Mouse (Mus musculus) T-helper 2 cell (primary cell): ENCODE data around the gene Itga8.

Experiments used
- in situ Hi-C: fragments of 300-600 bp; cut with MboI, MseI; formaldehyde crosslinking; loops from one replicate; pipeline ENCODE4 v1.15.1; 2025; ENCODE audit warnings: high pct_unique_total_duplicates

The Itga8 gene

DNA sequence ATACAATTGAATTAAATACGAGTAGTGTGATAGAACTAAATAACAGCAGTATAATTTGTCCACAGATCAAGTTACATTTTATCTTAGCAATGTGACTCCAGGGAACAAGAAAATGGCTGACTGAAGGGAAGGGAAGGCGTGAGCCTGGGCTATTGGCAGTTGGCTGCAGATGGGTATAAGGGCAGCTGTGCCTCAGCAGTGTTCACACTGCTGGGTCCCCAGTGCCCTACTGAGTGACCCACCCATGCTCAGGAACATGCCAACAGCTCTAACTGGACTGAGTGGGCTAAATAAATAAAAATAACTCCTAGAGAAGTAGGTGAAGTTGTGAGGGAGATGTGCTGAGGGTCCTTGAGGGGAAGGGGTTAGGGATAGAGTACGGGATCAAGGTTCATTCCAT is 103.5 kb downstream of the Itga8 start:
- in situ Hi-C loops, result no loop called here

DNA sequence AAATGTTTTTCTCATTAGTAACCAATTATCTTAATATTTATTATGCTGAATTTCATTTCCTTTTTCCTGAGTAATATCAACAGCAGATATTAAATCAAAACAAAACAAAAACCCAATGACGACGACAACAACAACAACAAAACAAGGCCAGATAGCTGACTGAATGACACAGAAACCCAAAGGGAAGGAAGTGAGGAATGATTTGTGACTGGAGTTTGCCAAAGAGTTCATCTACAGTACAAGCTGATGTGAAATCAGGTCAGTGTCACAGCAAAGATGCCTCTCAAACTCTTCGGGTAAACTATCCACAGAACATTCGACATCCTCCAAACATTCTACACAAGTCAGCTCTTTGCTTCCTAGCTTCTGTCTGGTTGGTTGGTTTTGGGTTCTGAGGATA is 104.0 kb downstream of the Itga8 start:
- in situ Hi-C loops, result no loop called here

DNA sequence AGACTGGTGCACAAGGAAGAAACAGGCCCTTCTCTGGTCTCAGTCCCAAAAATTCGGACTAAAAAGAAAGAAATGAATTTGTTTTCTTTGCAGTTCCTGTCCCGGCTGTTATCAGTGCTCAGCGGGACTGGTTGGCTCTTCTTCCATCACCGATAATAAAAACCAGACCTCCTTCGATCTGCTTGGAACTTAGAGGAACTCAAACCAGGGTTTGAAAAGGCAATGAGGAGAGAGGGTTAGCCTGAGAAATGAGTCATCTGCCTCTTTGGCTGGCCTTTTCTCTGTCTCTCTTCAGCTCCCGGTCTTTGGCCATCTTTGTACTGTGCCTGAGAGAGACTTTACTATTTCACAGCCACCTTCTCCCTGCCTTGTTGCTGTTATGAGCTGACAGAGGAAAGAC is 112.7 kb downstream of the Itga8 start:
- in situ Hi-C loops, result loop anchor here (10.0 kb wide), 1 partner anchor 154 kb away; no protein-coding TSS in a partner anchor

DNA sequence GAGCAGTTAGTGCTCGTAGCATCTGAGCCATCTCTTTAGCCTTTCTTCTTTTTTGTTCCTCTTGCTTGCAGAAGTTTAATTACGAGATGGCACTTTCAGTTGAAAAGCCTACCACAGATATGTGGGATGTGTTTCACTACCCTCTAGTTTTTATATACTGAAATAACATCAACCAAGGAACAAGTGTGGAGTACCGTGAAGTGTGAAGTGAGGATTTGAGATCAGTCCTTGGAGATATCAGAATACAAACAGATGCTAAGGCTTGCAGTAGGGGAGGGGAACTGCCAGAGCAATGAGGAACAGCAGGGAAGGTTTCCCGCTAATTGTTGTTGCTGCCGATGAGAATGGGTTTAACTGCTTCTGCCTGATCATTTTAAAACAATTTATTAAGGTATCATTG is 114.1 kb downstream of the Itga8 start:
- in situ Hi-C loops, result loop anchor here (10.0 kb wide), 1 partner anchor 153 kb away; no protein-coding TSS in a partner anchor

DNA sequence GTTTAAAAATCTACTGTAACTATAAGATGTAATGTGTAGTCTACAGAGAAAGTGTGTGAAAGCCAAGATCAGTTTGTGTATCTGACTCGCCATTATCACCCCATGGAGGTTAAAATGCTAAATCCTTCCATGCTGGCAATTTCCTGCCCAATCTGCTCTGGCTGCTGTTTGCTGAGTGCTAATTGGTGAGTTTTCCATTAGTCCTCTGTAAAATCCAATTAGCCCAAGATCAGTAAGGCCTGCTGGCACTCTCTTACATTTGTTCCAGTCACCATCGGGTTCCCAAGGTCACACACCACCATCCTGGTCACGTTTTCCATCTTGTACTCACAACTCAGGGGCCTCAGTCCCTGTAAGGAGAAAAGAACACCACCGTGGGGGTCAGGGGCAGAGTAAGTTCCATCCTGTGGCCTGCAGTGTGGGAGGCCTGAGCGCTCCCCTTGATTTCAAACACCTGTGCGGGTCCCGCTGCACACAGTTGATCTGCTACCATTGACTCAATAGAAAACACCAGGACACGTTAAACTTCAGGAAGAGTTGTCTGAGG is 119.2 kb downstream of the Itga8 start:
- in situ Hi-C loops, result loop anchor here (10.0 kb wide), 1 partner anchor 148 kb away; no protein-coding TSS in a partner anchor

DNA sequence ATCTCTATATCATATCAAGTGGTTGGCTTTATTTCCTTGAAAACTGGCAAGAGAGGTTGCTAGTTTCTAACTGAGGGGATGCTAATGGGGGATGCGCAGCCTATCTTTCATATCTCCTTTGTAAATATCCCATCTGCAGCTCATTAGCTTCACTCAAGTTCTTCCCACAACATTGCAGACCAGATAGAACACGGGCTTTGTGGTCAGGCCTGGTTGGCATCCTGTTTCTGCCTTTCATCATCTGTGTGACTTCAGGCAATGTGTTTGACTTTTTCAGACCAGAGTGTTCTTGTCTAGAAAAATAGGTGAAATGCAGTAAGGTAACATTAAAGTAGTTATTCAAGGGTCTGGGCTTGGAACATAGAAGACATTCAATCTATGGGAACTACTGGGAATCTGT is 121.1 kb downstream of the Itga8 start:
- in situ Hi-C loops, result loop anchor here (10.0 kb wide), 1 partner anchor 146 kb away; no protein-coding TSS in a partner anchor

DNA sequence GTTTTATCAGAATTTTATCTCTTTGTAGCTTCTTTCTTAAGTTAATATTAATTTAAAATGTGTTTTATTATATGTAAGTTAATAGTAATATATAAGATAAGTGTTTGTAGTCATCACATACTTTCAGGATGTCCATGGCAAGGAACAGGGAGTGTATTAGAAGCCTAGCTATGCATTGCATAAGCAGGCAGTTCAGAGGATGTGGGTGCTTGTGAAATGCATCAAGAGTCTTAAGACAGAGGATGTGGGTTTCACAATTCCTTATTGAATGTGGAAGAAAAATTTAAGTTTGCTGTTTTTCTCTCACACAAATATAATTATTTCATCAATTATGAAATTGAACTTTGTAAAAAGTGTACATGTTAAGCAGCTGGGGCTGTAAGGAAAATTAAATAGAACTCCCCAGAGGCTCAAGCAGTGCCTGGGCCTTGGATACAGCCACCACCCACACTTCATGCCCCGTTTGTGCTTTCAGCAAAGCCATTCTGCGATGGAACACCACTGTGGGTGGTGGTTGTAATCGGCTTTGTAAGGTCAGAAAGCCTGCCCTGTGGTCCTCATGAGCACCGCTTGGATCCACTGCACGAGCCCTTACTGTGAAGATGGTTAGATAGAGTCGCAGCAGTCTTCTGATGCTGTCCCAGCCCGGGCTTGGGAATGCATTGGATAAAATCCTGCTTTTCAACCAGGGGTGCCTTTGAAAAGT is 126.8 kb downstream of the Itga8 start:
- in situ Hi-C loops, result no loop called here

DNA sequence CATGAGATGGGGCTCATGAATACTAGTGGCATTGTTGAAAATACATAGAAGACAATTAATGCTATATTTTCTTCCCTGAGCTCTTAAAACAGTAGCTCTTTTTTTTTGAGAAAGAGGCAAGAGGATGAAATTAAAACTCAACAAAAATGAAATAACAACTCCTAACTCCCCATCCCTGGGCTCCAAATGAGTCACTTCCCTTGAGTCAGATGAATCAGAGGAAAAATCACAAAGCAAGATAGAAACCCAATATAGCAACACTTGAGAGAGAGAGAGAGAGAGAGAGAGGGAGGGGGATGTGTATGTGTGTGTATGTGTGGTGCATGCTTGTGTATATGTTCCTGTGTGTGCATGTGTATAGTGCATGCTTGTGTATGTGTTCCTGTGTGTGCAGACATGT is 131.5 kb downstream of the Itga8 start:
- in situ Hi-C loops, result no loop called here

DNA sequence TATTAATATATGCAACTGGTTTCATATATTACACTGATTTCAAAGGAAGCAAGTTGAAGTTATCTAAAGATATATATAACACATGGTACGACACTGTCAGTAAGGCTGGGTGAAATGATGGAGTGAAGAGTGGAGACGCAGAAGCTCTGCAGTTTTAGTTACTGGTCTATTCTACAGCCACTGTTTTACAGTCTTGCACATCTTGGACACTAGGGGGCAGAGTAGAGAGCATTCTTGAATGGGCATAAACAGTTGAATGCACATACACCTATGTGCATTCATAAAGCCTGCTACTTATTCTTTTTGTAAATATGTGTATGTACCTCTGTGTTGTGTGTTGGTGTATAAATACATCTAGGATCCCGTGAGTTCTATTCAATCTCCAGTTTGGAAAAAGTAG is 141.2 kb downstream of the Itga8 start:
- in situ Hi-C loops, result no loop called here

DNA sequence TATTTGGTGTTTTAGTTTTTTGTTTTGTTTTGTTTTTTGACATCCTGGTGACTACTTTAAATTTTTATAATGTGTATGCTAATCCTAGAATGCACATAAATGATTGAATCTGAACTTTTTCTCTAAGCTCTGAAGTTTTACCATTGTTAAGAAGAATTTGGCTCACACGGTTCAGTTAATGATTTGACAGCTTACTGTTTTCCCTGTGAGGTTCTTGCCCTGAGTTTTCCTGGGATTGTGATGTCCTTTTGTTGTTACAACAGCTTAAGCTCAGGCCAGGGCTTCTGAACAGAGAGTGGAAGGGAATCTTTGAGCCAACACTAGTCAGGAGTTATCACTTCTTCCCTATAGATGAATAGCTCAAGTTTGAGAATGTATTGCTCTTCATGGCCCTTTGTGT is 144.7 kb downstream of the Itga8 start:
- in situ Hi-C loops, result no loop called here

DNA sequence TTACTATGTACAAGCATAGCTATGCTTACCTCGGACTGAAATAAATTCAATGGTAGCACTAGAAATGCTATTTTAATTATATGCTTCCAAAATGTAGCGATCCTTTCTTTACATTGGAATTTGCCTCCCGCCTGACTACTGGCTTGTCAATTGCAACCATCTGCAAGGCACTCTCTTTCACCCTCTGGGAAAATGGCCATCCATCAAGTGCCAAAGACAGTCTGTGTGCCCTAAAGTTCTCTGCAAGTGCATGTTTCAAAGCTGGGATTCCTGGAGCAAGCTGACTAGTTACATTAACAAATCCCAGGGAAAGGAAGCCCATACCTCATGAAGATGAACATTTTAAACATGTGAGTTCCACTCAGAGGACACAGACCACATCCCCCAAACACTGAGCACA is 145.3 kb downstream of the Itga8 start:
- in situ Hi-C loops, result no loop called here

DNA sequence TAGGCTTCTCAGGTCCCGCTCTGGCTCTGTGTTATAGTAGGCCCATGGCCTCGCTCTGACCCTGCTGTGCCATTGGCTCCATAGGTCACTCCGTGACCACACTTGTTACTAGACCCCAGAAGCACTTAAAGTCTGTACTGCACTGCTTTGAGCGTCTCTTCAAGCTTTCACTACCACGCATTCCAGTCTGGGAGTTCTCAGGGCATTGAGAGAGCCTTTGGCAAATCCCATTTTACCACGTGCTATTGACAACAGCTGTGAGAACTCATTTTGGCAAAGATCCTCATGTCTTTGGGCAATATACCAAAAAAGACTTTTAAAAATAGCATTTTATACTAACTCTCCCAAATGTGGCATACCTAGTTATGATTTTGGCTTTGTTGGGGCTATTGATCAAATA is 147.0 kb downstream of the Itga8 start:
- in situ Hi-C loops, result no loop called here

DNA sequence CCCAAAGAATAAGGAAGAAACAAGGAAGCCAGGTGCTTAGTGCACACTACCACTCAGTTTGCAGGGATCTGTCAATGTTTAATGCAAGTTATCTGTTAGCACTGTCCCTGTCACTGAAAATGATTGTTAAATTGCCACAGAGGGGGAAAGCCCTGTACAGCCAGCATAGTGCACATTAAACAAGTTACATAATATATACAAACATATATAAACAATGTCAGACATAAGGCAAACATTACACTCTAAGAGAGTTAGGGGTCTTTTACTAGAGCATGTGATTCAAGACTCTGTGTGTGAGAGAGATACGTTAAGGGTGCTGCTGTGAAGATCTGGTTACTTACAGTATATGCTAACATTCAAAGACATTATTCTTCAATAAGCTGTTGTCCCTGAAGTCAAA is 148.2 kb downstream of the Itga8 start:
- in situ Hi-C loops, result no loop called here

DNA sequence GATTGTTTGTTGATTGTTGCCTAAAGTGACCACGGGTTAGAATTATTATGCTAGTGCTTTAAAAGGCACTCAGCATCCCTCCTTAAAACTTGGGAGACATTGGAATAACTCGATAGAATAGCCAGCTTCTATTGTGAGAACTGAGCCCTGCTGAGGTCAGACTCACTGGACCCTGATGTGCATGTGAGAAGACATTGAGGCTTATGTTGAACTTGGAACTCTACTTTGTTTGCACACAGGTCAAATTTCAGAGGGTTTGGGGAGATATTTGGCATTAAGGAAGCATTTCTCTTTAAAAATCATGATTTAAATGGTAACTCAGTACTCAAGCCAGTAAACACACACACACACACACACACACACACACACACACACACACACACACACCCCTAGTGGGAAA is 153.8 kb downstream of the Itga8 start:
- in situ Hi-C loops, result no loop called here

DNA sequence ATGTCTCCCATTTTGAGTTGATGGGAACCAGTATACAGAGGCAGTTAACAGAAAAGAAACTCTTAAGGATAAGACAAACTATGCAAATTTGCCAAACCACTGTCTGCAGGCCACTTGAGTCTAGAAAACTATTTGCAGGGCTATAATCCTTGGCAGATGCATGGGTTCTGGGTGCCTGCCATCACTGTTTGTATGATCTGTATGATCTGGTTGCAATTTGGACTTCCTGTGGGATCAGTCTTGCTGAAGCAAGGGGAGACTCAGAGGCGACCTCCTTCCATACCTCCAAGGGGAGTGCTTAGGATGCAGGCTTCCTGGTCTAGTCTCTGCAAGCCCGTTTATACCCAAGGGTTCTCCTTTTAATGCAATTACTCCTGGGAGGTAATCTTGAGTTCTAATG is 155.1 kb downstream of the Itga8 start:
- in situ Hi-C loops, result no loop called here

DNA sequence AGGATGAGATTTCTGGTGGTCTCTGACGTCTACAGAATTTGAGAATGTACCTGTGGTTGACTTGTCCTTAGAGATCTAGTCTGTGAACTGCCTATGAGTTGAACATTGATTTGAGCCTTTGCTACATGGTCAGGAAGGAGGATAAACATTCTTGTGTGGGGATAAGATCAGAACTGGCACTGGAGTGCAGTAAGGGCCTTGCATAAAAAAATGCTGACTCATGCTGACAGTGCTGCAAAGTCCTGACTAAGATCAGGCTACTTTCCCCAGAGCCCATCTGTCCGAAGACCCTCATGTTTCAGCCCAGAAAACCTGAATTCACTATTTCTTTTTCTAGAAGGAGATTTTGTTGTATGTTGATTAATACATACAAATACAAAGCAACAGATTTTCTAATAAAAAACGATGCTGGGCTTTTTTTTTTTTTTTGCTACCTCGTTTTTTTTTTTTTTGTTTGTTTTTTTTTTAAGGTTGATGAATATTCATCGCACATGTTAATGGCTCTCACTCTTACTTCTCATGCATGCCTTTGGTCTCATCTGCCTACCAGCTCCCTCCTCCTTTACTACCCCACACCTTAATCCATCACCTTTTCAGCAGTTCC is 162.9 kb downstream of the Itga8 start:
- in situ Hi-C loops, result no loop called here

DNA sequence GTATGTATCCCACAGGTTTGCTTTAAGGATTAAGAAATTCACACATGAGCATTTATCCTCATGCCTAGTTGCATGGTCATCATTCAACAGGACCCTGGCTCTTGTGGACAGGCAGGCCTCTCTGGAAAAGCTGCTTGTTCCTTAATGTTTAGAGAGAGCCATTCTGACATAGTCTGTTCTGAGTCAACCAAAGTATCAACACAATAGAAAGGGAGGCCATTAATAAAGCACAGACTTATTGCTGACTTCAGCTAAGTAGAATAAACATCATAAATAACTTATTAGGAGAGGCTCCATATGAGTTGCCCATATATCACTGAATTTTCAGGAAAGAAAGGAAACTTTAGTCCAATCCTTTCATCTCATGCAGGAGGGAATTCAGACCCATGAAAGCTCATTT is 175.1 kb downstream of the Itga8 start:
- in situ Hi-C loops, result no loop called here

DNA sequence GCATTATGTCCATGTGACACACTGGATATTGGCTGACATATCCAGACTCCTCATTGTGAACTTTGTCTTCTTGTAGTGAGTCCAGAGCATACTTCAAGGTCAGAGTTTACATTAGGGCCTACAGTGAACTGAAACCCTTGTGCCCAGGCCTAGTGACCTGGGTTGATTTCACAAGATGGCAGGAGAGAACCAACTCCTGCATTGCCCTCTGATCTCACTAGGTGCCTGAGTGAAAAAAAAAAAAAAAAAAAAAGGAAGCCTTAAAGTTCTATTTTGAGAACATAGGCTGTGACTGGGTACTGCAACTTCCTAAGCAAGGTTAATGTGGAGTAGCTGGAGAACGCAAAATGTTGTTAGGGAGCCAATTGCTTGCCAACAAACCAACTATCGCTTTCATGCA is 186.2 kb downstream of the Itga8 start:
- in situ Hi-C loops, result no loop called here

DNA sequence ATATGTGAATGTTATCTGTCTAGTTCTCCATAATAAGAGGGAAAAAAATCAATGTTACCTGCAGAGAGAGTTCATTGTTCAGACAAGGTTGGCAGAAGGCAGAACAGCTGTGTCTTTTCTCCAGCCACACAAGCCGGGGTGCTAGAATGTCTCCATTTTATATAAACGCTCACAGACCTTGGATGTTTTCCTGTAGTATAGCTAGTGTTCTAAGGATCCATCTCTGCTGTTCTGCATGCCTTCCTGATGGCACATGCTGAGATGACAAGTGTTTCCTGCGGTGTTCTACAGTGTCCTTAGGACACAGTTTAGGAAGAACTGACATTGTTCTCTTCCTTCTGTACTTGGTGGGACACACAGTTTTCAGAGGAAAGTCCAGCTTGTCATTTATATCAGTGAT is 192.4 kb downstream of the Itga8 start:
- in situ Hi-C loops, result no loop called here

DNA sequence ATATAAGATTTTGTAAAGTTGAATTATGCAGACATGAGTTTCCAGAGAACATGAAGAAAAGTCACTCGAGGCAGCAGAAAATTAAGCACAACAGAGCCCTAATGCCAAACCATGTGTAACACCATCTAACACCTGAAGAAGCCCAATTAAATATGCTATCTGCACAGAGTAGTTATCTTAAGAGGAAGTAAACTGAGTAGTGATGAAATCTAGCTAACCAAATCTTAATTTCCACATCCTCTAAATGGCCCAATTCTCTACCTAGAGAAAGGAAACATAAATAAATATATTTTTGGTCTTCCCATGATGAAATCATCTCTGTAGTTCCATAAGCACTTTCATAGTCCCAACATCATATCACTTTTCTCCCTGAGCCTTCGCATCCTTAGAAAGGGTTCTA is 193.4 kb downstream of the Itga8 start:
- in situ Hi-C loops, result no loop called here

DNA sequence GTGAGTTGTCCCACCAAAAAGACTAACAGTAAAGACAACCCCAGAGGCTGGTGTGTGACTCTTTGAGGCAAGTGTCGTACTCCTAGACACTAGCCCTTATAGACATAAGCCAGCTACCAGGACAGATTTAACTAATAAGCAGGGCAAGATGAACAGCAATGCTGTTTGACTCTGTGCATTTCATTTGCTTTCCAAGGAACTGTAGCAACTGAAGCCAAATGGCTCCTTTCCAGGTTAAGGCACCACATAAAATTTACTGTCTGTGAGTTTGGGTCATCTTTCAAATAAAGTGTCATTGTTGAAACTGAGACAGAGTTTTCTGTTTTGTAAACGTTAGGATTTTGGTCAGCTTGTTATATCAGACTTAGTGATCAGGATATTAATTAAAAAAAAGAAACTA is 194.5 kb downstream of the Itga8 start:
- in situ Hi-C loops, result no loop called here

DNA sequence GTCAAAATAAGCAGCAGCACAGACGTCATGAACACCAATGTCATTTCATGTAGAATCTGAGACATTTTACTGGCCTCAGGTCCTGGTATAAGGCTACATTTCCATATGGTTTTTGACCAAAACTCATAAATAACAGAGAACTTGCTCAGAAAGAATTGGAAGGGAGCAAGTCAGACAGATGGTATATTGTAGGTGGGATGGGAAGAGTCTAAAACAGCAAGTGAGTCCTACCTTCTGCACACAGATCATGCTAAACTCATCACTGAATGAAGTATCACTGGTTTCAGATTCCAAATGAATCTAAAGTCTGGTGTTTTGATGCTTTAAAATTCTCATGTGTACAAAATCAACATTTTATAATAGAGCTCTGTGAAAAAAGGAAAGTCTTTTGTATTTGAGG is 198.5 kb downstream of the Itga8 start:
- in situ Hi-C loops, result no loop called here
